Mouse (Mus musculus): ENCODE measurements around the gene Capn10.

Gene Capn10

DNA sequence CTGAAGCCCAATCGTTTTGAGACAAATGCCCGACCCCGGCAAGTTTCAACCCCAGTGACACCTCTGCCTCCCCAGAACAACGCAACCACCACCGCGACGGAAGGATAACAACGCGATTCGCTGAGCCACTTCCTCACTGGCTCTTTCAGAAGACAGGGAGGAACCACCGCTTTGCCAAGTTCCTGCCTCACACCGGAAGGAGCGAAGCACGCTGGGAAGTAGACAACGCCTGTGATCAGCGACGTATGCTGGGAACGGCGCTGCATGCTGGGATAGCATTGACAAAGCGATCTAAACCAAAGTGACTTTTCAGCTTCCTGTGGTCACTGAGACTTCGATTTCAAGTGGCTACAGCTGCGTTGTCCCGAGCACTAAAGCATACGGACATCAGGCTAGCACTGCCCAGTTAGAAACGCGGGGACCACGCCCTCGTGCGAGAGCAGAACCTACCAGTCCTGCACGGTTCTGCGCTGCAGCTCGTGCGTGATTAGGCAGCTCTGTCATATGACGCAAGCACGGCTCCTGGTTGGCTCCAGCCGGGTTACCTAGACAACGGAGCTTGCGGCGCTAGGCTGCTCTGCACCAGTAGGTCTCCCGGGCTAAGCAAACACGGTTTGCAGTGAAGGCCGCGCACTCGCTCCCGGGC is at the start of gene Capn10:
Capn10 (plus strand) TSS at position 195 of the 646 bp plus-strand sequence.
- peak; percentile 83 to 87 for DNase-seq (ENCODE audit: low read depth in 2 of 2, low spot score in 2 of 2)

DNA sequence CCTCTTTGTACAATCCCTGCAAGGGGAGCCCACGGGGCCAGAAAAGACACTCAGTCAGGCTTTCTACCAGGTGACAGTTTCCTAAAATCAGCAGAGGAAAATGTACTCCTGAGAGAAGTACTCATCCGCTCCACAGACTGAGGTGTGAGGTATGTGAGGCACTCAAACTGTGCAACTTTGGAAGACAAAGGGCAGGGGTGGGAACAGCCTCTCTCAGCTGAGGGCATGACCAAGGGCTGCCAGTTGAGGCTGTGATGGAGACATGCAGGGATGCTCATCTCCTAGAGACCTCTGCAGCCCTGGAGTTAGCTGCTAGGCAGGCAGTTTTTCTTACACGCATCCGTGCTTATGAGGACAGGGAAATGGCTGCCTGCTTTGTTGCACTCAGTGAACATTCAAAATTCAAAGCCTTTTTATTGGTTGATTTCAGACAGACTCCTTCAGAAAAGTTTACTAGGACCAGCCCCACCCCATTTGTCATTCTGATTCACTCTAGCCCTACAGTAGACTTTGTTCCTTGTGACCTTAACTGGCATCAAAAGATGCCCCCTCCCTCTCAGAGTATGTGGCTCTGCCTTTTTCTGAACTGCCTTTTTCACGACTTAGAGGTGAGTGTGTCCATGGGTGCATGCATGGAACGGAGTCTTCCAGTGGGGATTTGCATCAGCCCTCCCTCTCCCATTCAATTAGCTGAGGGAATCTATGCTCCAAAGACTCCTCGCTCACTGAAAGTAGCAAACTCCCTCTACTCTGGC is 45.1 kb upstream of the Capn10 start:
- DNase-seq (ENCODE audit: low read depth in 2 of 2, low spot score in 2 of 2) = no peak

DNA sequence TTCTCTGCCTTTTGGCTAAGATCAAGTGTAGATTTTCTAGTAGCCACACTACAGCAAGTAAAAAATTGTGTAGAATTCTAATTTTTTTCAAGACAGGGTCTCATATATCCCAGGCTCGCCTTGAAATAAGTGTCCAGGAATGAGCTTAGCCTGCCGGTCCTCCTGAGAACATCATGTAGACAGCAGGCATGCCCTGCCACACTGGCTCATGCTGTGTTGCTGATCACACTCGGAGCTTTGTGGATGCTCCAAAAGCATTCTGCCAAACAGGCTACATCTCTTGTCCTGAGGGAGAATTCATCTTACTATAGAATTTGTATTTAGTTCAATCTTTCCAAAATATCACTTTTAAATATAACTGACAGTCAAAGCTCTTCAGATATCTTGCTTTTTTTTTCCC is 41.4 kb upstream of the Capn10 start:
- DNase-seq (ENCODE audit: low read depth in 2 of 2, low spot score in 2 of 2) = no peak

DNA sequence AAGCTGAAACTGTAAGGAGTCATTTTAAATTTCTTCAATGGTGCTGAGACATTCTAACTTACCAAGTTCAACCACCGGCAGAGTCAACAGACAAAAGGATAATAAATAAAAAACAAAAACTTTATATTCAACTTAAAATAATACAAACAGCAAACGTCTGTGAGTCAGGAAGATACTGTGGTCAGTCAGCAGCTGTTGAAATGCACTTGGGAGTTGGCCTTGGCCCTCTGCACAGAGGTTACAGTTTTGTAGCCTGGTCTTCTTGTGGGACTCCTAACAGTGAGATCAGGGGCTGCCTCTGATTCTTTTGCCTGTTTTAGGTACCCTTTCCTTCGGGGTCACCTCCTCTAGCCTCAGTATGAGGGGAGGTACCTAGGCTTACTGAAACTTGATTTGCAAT is 40.3 kb upstream of the Capn10 start:
- DNase-seq (ENCODE audit: low read depth in 2 of 2, low spot score in 2 of 2) = no peak

DNA sequence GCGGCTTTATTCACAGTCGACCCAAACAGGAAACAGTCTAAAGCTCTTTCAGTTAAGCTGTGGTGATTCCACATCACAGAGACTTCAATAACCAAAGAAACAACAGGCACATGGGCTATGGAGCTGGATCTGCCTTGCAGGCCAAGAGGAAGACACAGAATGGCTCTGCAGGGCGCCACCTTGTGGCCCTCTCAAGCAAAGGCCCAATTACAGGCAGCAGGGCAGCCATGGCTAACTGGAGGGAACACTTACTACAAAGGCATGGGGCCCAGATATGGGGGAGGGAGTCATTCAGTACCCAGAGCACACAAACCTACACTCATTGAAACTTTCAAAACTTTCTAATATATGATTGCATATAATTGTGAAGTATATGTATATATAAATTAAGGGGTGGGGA is 39.1 kb upstream of the Capn10 start:
- peak; percentile 52 to 66 for DNase-seq (ENCODE audit: low read depth in 2 of 2, low spot score in 2 of 2)

DNA sequence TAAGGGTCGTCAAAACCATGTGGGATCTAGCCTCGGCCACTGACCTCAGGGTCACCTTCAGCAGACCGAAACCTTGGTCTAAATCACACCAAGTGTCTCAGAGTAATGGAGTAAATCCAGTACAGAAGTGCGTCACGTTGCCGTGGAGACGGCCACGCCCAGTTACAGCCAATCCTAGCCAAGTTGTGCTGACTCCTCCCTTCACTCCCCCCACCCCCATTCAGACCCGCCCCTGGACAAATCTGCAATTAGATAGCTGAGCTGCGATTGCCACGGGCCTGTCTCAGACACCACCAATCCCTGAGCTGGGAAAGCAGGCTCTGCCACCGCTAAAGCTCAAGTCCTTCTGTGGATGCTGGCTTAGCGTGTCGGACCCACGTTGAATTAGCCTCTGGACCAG is 31.4 kb upstream of the Capn10 start, which contains the start of gene Ankmy1:
Ankmy1 (minus strand) TSS at position 121 of the 400 bp plus-strand sequence.
- DNase-seq (ENCODE audit: low read depth in 2 of 2, low spot score in 2 of 2) = no peak

DNA sequence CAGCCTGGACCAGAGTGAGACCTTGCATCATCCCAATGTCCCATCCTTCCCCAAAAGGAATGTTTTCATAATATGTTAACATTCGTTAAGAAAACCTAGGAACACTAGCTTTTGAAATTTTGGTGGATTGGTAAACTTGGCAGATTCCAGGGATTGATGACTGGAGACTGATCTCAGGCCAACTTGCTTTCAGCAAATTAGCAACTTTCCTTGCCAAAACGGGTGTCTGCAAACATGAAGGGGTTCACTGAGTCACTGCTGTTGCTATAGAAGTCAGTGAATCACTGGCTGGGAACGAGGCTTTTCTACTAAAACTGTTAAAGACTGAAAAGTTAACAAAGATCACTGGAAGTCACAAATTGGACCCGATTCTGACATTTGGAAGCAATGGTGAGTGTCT is 30.5 kb upstream of the Capn10 start:
- DNase-seq (ENCODE audit: low read depth in 2 of 2, low spot score in 2 of 2) = no peak

DNA sequence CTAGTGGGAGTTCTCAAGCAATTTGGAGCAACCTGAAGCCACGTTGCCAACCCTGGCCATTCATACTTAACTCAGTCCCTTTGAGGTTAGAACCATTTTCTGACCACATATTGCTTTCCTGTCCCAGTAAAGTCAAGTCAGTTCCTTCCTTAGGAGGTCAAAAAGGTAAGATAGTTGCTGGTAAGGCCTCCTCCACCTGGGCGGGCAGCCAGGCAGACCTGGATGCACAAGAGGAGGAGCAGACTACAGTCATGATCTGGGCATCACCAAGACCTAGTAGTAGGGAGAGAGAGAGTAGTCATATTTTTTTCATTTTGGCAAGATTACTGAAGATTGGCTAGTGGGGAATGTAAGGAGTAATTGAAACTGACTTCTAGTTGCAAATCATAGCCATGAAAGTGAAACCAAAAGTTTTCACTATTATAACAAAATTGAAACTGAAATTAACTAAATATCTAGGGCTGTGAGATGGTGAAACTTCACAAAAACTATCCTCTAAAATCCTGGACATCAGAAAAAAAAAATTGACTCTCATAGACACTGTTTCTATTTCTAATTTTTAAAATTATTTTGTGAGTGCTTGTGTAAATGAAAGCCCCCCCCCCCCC is 28.4 kb upstream of the Capn10 start:
- no peak for DNase-seq (ENCODE audit: low read depth in 2 of 2, low spot score in 2 of 2)

DNA sequence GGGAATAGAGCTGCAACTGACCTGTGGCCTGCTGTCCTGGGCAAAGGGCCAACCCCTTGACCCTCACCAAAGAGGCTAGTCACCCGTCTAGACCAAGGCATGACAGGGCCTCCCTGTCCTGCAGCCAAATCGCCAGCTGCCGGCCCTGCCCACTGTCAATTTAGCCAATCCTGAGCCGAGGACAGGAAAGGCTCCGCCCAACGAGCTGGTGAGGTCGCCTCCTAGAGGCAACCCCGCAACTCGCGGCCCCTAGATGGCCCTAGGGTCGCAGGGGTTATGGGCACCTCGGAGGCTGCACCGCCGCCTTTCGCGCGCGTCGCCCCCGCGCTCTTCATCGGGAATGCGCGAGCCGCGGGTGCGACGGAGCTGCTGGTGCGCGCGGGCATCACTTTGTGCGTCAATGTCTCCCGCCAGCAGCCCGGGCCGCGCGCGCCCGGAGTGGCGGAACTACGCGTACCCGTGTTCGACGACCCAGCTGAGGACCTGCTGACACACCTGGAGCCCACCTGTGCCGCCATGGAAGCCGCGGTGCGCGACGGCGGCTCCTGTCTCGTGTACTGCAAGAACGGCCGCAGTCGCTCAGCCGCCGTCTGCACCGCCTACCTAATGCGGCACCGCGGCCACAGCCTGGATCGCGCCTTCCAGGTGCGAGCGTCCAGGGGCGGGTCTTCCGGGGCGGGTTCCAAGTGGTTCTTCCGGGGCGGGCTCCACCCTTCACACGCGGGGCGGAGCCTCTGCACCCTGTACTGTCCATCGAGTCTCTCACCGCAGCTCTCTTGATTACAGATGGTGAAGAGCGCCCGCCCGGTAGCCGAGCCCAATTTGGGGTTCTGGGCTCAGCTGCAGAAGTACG is 27.2 kb upstream of the Capn10 start, which contains the start of gene Dusp28:
Dusp28 (plus strand) TSS at position 203 of the 853 bp plus-strand sequence.
- DNase-seq (ENCODE audit: low read depth in 2 of 2, low spot score in 2 of 2) = peak; percentile 59 to 69

DNA sequence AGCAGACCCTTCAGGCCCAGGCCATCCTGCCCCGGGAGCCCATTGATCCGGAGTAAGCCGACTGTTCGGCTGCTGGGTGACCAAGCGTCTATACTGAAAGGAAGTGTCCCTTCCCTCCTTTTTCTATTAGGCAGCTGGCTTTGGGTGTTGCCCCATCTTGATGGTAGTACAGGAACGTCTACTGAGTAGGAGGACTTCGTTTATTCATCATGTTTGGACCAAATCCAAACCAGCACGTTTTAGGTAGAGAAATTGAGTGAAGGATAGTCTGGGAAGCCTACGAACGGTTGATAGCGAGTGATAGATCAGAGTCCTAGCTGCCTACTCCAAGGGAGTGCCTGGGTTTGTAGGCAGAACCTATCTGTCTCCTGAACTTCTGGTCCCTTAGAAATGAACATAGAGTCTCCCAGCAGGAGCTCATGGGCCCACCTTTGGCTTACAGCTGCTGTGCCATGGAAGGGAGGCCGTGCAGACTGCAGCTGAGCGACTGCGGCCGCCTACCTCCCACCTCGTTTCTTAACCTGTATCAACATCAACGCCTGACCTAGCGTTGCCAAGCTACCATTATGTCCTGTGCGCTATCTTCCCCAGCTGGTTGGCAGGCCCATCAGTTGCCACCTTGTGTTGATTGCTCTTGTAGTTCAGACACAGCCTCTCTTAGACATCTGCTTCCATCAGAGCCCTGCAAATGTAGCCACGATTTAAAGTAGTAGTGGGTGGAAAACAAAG is 26.4 kb upstream of the Capn10 start:
- no peak for DNase-seq (ENCODE audit: low read depth in 2 of 2, low spot score in 2 of 2)

DNA sequence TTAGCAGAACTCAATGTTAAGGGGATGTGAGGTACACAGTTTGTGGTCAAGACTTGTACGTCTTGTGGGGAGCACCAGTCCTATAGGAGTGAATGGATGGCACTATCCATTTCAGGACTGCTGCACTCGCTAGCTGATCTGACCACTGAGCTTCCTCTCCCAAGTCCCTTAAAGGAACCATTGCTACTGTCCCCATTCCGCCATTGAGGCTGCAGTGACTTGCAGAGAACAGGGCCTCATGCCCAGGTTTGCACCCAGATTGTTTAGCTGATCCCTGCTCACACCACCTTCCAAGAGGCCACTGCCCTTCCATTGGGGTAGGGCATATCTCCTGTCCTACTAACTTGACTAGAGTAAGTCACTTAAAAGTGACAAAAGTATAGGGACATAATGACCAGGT is 25.5 kb upstream of the Capn10 start:
- DNase-seq (ENCODE audit: low read depth in 2 of 2, low spot score in 2 of 2) = no peak

DNA sequence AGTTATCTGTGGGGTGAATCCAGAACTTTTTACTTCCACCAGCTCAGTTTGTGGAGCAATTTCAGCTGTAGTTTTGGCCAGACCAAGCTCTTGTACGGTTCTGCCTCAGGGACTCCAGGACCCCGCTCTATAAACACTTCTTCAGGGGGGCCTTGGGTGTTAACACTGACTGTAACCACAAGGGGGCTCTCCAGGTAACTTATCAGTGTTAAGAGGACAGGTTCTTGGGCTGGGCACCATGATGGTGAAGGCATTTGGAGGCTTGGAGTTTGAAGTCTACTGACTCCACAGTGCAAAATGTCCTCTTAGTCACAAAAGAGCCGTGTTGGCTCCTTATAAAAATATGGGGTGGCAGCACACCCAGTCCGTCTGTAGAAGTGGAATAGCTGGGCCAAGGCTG is 25.1 kb upstream of the Capn10 start:
- peak in 1 of 2 experiments; percentile 32 for DNase-seq (ENCODE audit: low read depth in 2 of 2, low spot score in 2 of 2)

DNA sequence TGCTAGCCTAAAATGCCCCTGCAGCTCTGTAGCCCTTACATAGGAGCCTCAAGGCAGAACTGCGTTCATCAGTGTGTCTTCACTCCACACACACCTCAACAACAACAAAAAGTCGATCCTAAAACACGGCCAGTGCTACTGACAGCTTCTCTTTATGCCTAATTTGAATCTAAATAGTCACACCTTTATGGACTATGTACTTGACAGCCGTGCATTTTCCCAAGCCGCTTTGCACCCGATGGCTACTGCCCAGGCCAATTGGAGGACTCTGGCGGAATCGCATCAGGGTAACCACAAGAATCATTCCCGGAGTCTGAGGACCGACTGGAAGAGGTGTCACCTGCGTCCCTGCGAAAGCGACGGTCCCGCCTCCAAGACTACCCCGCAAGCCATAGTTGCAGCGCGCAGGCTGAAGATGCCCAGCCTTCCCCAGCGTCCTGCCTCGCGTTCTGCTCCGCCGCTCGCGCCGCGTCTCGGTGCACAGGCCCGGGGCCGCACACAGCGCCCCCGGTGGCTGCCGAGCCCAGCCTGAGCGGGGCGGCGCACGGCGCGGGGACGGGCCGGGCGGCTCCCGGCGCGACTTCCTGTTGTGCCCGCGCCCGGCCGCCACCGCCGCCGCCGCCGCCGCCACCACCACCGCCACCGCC is 23.8 kb upstream of the Capn10 start, which contains the start of gene Rnpepl1:
Rnpepl1 (plus strand) TSS at position 545 of the 647 bp plus-strand sequence.
- DNase-seq (ENCODE audit: low read depth in 2 of 2, low spot score in 2 of 2) = peak; percentile 56 to 59

DNA sequence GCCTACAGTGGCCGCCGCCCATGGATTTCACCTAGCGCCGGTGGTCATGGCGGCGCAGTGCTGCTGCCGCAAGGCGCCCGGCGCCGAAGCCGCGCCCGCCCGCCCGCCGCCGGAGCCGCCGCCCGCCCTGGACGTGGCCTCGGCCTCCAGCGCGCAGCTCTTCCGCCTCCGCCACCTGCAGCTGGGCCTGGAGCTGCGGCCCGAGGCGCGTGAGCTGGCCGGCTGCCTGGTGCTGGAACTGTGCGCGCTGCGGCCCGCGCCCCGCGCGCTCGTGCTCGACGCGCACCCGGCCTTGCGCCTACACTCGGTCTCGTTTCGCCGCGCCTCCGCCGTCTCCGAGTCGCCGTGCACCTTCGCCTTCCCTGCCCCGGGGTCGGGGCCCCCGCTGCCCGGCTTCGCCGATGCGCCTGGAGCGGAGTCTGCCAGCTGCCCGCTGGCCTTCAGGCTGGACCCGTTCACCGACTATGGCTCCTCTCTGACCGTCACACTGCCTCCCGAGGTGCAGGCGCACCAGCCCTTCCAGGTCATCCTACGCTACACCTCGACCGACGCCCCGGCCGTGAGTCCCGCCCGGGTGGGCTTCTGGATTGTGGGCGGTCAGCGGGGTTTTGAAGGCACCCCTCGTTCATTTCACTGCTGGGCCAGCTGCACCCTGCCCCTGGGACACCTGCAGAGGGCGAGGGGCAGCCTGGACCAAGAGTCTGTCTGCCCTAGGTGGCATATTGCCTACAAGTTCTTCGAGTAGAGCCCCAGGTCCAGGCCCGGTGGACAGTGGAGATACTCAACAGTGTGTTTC is 23.1 kb upstream of the Capn10 start:
- peak; percentile 18 to 32 for DNase-seq (ENCODE audit: low read depth in 2 of 2, low spot score in 2 of 2)

DNA sequence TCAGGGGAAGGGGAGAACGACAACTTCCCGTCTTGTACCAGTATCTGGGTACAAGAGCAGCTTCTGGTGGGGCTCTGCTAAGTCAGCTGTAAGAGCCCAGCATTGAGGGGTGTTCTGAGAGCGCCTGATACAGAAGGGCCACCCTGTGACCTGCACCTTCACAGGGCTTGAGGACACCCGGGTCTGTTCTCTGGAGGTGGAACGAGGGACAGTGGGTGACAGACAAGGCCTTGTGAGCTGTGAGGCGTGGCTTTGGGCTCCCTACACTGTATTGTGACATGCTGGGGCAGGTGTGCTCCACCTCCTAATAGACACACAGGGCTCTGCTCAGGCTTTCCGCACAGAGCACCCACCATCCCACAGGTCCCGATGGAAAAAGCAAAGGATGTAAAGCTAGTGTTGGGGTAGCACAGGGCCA is 22.4 kb upstream of the Capn10 start:
- DNase-seq (ENCODE audit: low read depth in 2 of 2, low spot score in 2 of 2) = no peak

DNA sequence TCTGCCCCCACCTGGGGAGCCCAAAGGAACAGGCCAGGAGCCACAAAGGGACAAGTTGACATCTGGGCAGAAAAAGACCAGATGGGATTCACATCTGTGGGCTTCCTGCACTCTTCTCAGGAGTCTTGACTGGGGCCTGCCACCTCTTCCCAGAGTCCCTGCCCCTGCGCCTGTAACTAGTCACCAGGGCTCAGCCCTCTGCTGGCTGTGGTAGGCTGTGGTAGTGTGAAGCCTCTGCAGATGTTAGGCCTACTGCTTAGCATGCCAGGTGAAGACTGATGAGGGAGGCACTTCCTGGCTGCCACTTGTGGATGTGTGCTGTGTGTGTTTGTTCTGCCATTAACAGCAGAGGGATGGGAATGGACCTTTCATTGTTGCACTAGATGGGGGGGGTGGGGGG is 21.9 kb upstream of the Capn10 start:
- peak in 1 of 2 experiments; percentile 14 for DNase-seq (ENCODE audit: low read depth in 2 of 2, low spot score in 2 of 2)

DNA sequence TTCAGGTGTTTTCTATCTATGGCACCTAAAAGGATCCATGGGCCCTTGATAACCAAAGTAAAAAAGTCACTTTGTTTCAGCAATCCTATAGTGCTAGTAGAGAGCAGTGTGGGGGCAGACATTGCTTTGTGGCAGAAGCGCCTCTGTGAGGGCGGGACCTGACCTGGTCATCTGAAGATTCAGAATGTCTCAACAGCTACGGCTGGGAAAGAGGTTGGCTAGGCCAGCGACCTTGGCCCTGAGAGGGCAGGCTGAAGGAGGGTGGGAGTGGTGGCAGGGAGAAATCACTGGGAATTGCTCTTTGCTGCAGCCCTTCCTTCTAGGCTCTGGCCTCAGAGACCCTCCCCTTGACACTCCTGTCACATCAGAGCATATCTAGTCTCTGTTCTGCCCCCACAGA is 19.9 kb upstream of the Capn10 start:
- no peak for DNase-seq (ENCODE audit: low read depth in 2 of 2, low spot score in 2 of 2)

DNA sequence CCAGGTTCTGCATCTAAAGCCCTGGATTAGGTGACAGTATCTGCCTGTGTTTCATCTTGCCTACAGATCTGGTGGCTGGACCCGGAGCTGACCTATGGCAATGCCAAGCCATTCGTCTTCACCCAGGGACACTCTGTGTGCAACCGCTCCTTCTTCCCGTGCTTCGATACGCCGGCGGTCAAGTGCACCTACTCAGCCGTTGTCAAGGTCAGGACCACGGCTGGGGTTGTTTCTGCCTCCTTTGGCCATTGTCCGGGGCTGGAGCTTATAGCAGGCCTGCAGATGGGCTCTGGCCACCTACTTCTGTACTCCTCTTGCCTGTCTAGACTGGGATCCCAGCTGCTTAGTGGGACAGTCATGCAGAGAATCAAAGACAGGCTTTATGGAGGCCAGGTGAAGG is 19.2 kb upstream of the Capn10 start:
- no peak for DNase-seq (ENCODE audit: low read depth in 2 of 2, low spot score in 2 of 2)

DNA sequence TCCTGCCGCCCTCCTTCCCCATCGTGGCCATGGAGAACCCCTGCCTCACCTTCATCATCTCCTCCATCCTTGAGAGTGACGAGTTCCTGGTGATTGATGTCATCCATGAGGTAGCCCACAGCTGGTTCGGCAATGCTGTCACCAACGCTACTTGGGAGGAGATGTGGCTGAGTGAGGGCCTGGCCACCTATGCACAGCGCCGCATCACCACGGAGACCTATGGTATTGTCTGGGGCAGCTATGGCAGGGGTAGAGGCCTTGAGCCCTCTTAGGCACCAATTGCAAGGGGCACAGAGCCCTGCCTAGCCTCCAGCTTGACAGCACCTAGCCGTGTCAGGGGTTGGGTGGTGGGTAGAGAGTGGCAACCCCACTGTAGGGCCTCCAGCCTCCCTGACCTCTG is 17.5 kb upstream of the Capn10 start:
- no peak for DNase-seq (ENCODE audit: low read depth in 2 of 2, low spot score in 2 of 2)

Data from CD8-positive naive resting alpha-beta T cell, adult 2 months (primary cell).